Mouse (Mus musculus) midbrain, embryonic 16.5 days (tissue): ENCODE measurements around the gene Gm3336. TPM values are rescaled to one million over a fixed set of nuclear protein-coding genes. Genes with fewer than 3 reads are reported as not detected.

Source experiments
- ATAC-seq: fragments of 200-750 bp; cut with Nextera tagmentation; 2 replicates; pipeline ENCODE4 v1.8.0; 2017; ENCODE audit warnings: moderate TSS enrichment
- H3K27ac ChIP-seq: fragments of 300-500 bp; sonication (generic); 2 replicates; pipeline ENCODE4 v1.5.1; 2014; ENCODE audit warnings: mild to moderate bottlenecking, low read length, mixed read lengths
- H3K27me3 ChIP-seq: fragments of 300-500 bp; sonication (generic); 2 replicates; pipeline ENCODE4 v1.6.1; 2014; ENCODE audit warnings: low read depth, low read length, mixed read lengths; ENCODE audit not compliant: control insufficient read depth, insufficient read depth
- H3K36me3 ChIP-seq: fragments of 300-500 bp; sonication (generic); 2 replicates; pipeline ENCODE4 v1.6.1; 2014; ENCODE audit warnings: mild to moderate bottlenecking, low read length, moderate library complexity, mixed read lengths; ENCODE audit not compliant: control insufficient read depth, insufficient read depth
- H3K4me1 ChIP-seq: fragments of 300-500 bp; sonication (generic); 2 replicates; pipeline ENCODE4 v1.6.1; 2014; ENCODE audit warnings: mild to moderate bottlenecking, low read length, mixed read lengths; ENCODE audit not compliant: control insufficient read depth, insufficient read depth
- H3K4me2 ChIP-seq: fragments of 300-500 bp; sonication (generic); 2 replicates; pipeline ENCODE4 v1.6.1; 2014; ENCODE audit warnings: mild to moderate bottlenecking, low read length, mixed read lengths
- H3K4me3 ChIP-seq: fragments of 300-500 bp; sonication (generic); 2 replicates; pipeline ENCODE4 v1.5.1; 2014; ENCODE audit warnings: low read depth, mild to moderate bottlenecking, low read length, moderate library complexity, mixed read lengths
- H3K9ac ChIP-seq: fragments of 300-500 bp; sonication (generic); 2 replicates; pipeline ENCODE4 v1.6.1; 2014; ENCODE audit warnings: low read depth, low read length, mixed read lengths
- H3K9me3 ChIP-seq: fragments of 300-500 bp; sonication (generic); replicated peaks from 2 replicates; pipeline ENCODE4 v1.6.1; 2014; ENCODE audit warnings: mild to moderate bottlenecking, low read length, mixed read lengths; ENCODE audit not compliant: control insufficient read depth, poor library complexity, severe bottlenecking
- WGBS: fragments of 180-500 bp; shearing (Covaris S2); extraction: QIAGEN DNeasy Blood & Tissue Kit; methylation state at CpG from one replicate; pipeline ENCODE4 v1.1.7; 2014; 5-methylcytosine and 5-hydroxymethylcytosine counted together
- polyA plus RNA-seq: library from polyadenylated mRNA; unstranded; fragments of >200 nt; fragmentation: Nextera tagmentation; extraction: Ambion mirVana; gene quantifications from 2 replicates; pipeline ENCODE4 v1.2.1, GENCODE M21; 2015

Gm3336 gene
- polyA plus RNA-seq, 1 experiment from 2014 or later: not detected

- no peak overlapping the region for H3K27ac ChIP-seq
- no peak overlapping the region for H3K4me3 ChIP-seq
- H3K27me3 ChIP-seq: no peaks in the 10 kb centered on the region
- no peak overlapping the region for H3K9ac ChIP-seq
- H3K36me3 ChIP-seq: peaks cover 6% of the 10 kb centered on the region; the same call in 1 of the 2 replicates
- H3K4me1 ChIP-seq: peaks cover 9% of the 10 kb centered on the region
- no peaks in the 10 kb centered on the region for H3K9me3 ChIP-seq
- ATAC-seq: no peak
- no peak overlapping the region for H3K4me2 ChIP-seq
Observed at GRCm38 (mm10) chr8:70678679-70679078, 39.7 kb upstream of the Gm3336 start.

DNA sequence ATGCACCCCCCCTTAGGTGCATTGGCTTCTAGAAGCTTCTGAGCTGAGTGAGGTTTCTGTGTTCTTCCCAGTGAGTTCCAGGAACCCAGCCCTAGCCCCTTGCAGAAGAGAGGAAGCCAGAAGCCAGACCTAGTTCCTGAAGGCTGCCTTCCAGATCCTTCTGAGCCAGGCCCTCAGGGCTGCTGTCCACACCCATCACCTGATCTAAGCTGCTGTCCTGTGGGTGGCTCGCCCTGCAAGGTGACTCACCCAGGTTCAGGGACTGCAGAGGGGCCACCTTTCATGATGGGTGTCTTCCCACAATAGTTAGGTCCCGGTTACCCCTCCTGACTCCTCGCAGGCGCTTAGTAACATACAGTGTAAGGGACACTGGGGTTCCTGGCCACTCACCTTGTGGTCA is 38.9 kb upstream of the Gm3336 start:
- Histone ChIP-seq H3K9ac (no peak overlapping the region), H3K4me2 (no peak overlapping the region), H3K9me3 (no peaks in the 10 kb centered on the region), H3K4me3 (no peak overlapping the region), H3K36me3 (peaks cover 6% of the 10 kb centered on the region; the same call in 1 of the 2 replicates), H3K27me3 (no peaks in the 10 kb centered on the region), H3K27ac (no peak overlapping the region), H3K4me1 (peaks cover 6% of the 10 kb centered on the region; the same call in 1 of the 2 replicates)
- ATAC-seq: no peak
- 95% methylated on average over 4 of the region's 4 CpGs for WGBS

GRCm38 (mm10) chr8:70680039-70680438 is 38.3 kb upstream of the Gm3336 start:
- Histone ChIP-seq H3K4me3 (no peak overlapping the region), H3K9me3 (no peaks in the 10 kb centered on the region), H3K27ac (no peak overlapping the region), H3K9ac (no peak overlapping the region), H3K4me1 (peaks cover 4% of the 10 kb centered on the region; the same call in 1 of the 2 replicates), H3K4me2 (no peak overlapping the region), H3K27me3 (no peaks in the 10 kb centered on the region), H3K36me3 (peaks cover 6% of the 10 kb centered on the region; the same call in 1 of the 2 replicates)
- 94% methylated on average over 3 of the region's 3 CpGs for WGBS
- ATAC-seq: no peak

GRCm38 (mm10) chr8:70681410-70681809 is 36.9 kb upstream of the Gm3336 start:
- no peak overlapping the region for H3K27ac ChIP-seq
- no peaks in the 10 kb centered on the region for H3K27me3 ChIP-seq
- H3K4me1 ChIP-seq: peaks cover 4% of the 10 kb centered on the region; the same call in 1 of the 2 replicates
- no peak overlapping the region for H3K4me3 ChIP-seq
- WGBS: 80% methylated on average over 3 of the region's 3 CpGs
- no peak overlapping the region for H3K4me2 ChIP-seq
- H3K9ac ChIP-seq: no peak overlapping the region
- no peak for ATAC-seq
- H3K36me3 ChIP-seq: peaks cover 6% of the 10 kb centered on the region; the same call in 1 of the 2 replicates
- no peaks in the 10 kb centered on the region for H3K9me3 ChIP-seq

- WGBS: 6% methylated on average over 19 of the region's 19 CpGs
- Histone ChIP-seq H3K9me3 (no peaks in the 10 kb centered on the region), H3K27me3 (no peaks in the 10 kb centered on the region), H3K4me3 (no peak overlapping the region), H3K4me2 (no peak overlapping the region), H3K27ac (no peak overlapping the region), H3K9ac (no peak overlapping the region), H3K36me3 (peaks cover 6% of the 10 kb centered on the region; the same call in 1 of the 2 replicates), H3K4me1 (peaks cover 4% of the 10 kb centered on the region; the same call in 1 of the 2 replicates)
- ATAC-seq: no peak
Observed at GRCm38 (mm10) chr8:70682193-70682592, 36.1 kb upstream of the Gm3336 start.

- no peak for ATAC-seq
- Histone ChIP-seq H3K9ac (no peak overlapping the region), H3K9me3 (no peaks in the 10 kb centered on the region), H3K36me3 (peaks cover 6% of the 10 kb centered on the region; the same call in 1 of the 2 replicates), H3K4me2 (no peak overlapping the region), H3K27me3 (no peaks in the 10 kb centered on the region), H3K4me1 (peaks cover 4% of the 10 kb centered on the region; the same call in 1 of the 2 replicates), H3K4me3 (no peak overlapping the region), H3K27ac (no peak overlapping the region)
- 79% methylated on average over 3 of the region's 3 CpGs for WGBS
Observed at GRCm38 (mm10) chr8:70682692-70683091, 35.7 kb upstream of the Gm3336 start.

DNA sequence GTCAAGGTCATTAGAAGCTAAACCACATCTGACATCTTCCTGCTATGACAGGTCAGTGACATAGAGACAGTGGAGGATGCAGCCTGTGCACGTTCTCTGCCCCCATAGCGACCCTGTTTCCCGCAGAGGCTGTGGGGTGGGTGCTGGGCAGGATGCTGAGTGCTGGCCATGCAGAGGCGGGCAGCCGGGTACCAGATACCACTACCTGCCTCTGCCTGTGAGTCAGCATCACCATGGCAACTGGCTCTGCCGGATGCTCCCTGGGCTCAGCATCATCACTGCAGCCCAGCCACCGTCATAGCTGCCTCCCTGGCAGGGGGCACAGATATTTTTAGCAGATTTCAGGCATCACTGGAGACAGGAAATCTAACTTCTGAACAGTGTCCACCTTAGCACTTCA is 34.1 kb upstream of the Gm3336 start:
- Histone ChIP-seq H3K27me3 (no peaks in the 10 kb centered on the region), H3K4me3 (no peak overlapping the region), H3K9me3 (no peaks in the 10 kb centered on the region), H3K4me2 (peak overlapping the region; percentile 6; the same call in 1 of the 2 replicates), H3K27ac (peak overlapping the region; percentile 38; the same call in 1 of the 2 replicates), H3K9ac (peak overlapping the region; percentile 32; the same call in 1 of the 2 replicates), H3K4me1 (peaks cover 4% of the 10 kb centered on the region; the same call in 1 of the 2 replicates), H3K36me3 (no peaks in the 10 kb centered on the region)
- ATAC-seq: peak; percentile 74
- 26% methylated on average over 7 of the region's 7 CpGs for WGBS

GRCm38 (mm10) chr8:70687576-70687975 is 30.8 kb upstream of the Gm3336 start:
- Histone ChIP-seq H3K27ac (no peak overlapping the region), H3K4me2 (no peak overlapping the region), H3K9ac (no peak overlapping the region), H3K27me3 (no peaks in the 10 kb centered on the region), H3K9me3 (no peaks in the 10 kb centered on the region), H3K4me3 (no peak overlapping the region), H3K36me3 (no peaks in the 10 kb centered on the region), H3K4me1 (peaks cover 14% of the 10 kb centered on the region)
- no peak for ATAC-seq
- WGBS: 85% methylated on average over 8 of the region's 8 CpGs

DNA sequence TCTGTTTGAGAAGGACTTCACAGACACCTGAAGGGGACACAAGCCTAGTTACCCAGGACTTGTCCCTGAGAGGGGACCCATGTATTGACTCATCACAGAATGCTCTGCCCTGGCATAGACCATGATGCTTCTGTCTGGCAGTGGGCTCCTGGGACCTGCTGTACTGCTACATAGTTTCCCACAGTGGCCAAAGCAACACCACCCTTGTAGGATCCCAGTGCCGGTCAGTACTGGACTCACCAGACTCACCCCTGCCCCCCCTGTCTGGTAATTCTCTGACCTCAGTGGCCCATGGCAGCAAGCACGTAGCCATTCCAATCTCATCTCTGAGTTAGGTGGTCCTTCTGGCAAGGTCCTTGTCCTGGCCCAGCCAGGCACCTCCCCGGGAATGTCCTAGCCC is 30.2 kb upstream of the Gm3336 start:
- peaks cover 14% of the 10 kb centered on the region for H3K4me1 ChIP-seq
- no peaks in the 10 kb centered on the region for H3K27me3 ChIP-seq
- H3K36me3 ChIP-seq: no peaks in the 10 kb centered on the region
- H3K27ac ChIP-seq: no peak overlapping the region
- H3K4me2 ChIP-seq: no peak overlapping the region
- no peaks in the 10 kb centered on the region for H3K9me3 ChIP-seq
- H3K4me3 ChIP-seq: no peak overlapping the region
- ATAC-seq: no peak
- no peak overlapping the region for H3K9ac ChIP-seq
- 97% methylated on average over 3 of the region's 3 CpGs for WGBS
